Mouse (Mus musculus): ENCODE data around the gene Eid2b. TPM values are rescaled to one million over a fixed set of nuclear protein-coding genes. Genes with fewer than 3 reads are reported as not detected.

Gene Eid2b
- polyA plus RNA-seq, 2 experiments from 2014 or later: 1.0 to 1.1 TPM

GRCm38 (mm10) chr7:28301616-28302433, 24.3 kb downstream of the Eid2b start, which contains the start of gene Dll3:
TSS of gene Dll3 (minus strand) at chr7:28302238.
- ATAC-seq: no peak

GRCm38 (mm10) chr7:28305641-28306040, 28.1 kb downstream of the Eid2b start:
- no peak for ATAC-seq

- no peak for ATAC-seq
Measured at GRCm38 (mm10) chr7:28306216-28306615, 28.7 kb downstream of the Eid2b start.

GRCm38 (mm10) chr7:28309737-28310136, 32.2 kb downstream of the Eid2b start:
- no peak for ATAC-seq

- ATAC-seq: no peak
Measured at GRCm38 (mm10) chr7:28311151-28311925, 33.8 kb downstream of the Eid2b start.

GRCm38 (mm10) chr7:28311926-28312543, 34.5 kb downstream of the Eid2b start, which contains the start of gene Timm50:
TSS of gene Timm50 (minus strand) at chr7:28312072.
- peak; percentile 98 for ATAC-seq

- no peak for ATAC-seq
Measured at GRCm38 (mm10) chr7:28318036-28318435, 40.5 kb downstream of the Eid2b start.

GRCm38 (mm10) chr7:28318714-28319113, 41.2 kb downstream of the Eid2b start:
- no peak for ATAC-seq

- no peak for ATAC-seq
Measured at GRCm38 (mm10) chr7:28321974-28322720, 44.6 kb downstream of the Eid2b start.

- ATAC-seq: no peak
Measured at GRCm38 (mm10) chr7:28325293-28325692, 47.8 kb downstream of the Eid2b start.

- ATAC-seq: no peak
Measured at GRCm38 (mm10) chr7:28326457-28326856, 48.9 kb downstream of the Eid2b start.

- ATAC-seq: no peak
Measured at GRCm38 (mm10) chr7:28328260-28328659, 50.7 kb downstream of the Eid2b start.

Other genes starting within 250 kb of the Eid2b start
- 100 to 1,000 TPM; 172 to 224 TPM for gene Psmc4, start 227.6 kb upstream of the Eid2b start, polyA plus RNA-seq (2017; shearing (Covaris generic))
- under 1 TPM in 1 of 2 experiments, not detected in 1; 0.19 TPM for gene Fcgbp, start 206.5 kb upstream of the Eid2b start, polyA plus RNA-seq (2017; shearing (Covaris generic))
- not detected for gene 9530053A07Rik, start 148.3 kb upstream of the Eid2b start, polyA plus RNA-seq (2017; shearing (Covaris generic))
- 10 to 100 TPM; 57.9 to 70.7 TPM for gene Fbl, start 108.0 kb upstream of the Eid2b start, polyA plus RNA-seq (2017; shearing (Covaris generic))
- gene Dyrk1b, start 98.3 kb upstream of the Eid2b start, polyA plus RNA-seq (2017; shearing (Covaris generic)): 1 to 10 TPM; 1.2 to 1.5 TPM
- gene Eid2, start 9.9 kb upstream of the Eid2b start, polyA plus RNA-seq (2017; shearing (Covaris generic)): under 1 TPM; 0.36 to 0.48 TPM
- not detected for gene Selenov, start 13.4 kb downstream of the Eid2b start, polyA plus RNA-seq (2017; shearing (Covaris generic))
- gene Dll3, start 24.5 kb downstream of the Eid2b start, polyA plus RNA-seq (2017; shearing (Covaris generic)): under 1 TPM in 1 of 2 experiments, not detected in 1; 0.17 TPM
- 10 to 100 TPM; 31.2 to 41.1 TPM for gene Timm50, start 34.3 kb downstream of the Eid2b start, polyA plus RNA-seq (2017; shearing (Covaris generic))
- 100 to 1,000 TPM in 1 of 2 experiments, 10 to 100 TPM in 1; 68.7 to 110 TPM for gene Supt5, start 61.0 kb downstream of the Eid2b start, polyA plus RNA-seq (2017; shearing (Covaris generic))
- gene Rps16, start 72.9 kb downstream of the Eid2b start, polyA plus RNA-seq (2017; shearing (Covaris generic)): 1,000 to 10,000 TPM; 1,380 to 1,513 TPM
- gene Plekhg2, start 94.9 kb downstream of the Eid2b start, polyA plus RNA-seq (2017; shearing (Covaris generic)): 10 to 100 TPM; 61.5 to 70.3 TPM
- gene Zfp36, start 102.5 kb downstream of the Eid2b start, polyA plus RNA-seq (2017; shearing (Covaris generic)): 100 to 1,000 TPM; 107 to 125 TPM
- gene Med29, start 115.0 kb downstream of the Eid2b start, polyA plus RNA-seq (2017; shearing (Covaris generic)): 10 to 100 TPM; 29.7 to 30.6 TPM
- 10 to 100 TPM; 49.2 to 65.4 TPM for gene Paf1, start 115.2 kb downstream of the Eid2b start, polyA plus RNA-seq (2017; shearing (Covaris generic))
- gene Gmfg, start 159.7 kb downstream of the Eid2b start, polyA plus RNA-seq (2017; shearing (Covaris generic)): 100 to 1,000 TPM; 694 to 773 TPM
- gene Lrfn1, start 174.2 kb downstream of the Eid2b start, polyA plus RNA-seq (2017; shearing (Covaris generic)): not detected
- gene Ifnl2, start 232.7 kb downstream of the Eid2b start, polyA plus RNA-seq (2017; shearing (Covaris generic)): not detected
- not detected for gene Ifnl3, start 245.1 kb downstream of the Eid2b start, polyA plus RNA-seq (2017; shearing (Covaris generic))

Data from activated CD4-positive, CD25-positive, alpha-beta regulatory T cell, adult 4 months (primary cell).